8 mouse cellular contexts compared by ENCODE assay signal in the genomic region with DNA sequence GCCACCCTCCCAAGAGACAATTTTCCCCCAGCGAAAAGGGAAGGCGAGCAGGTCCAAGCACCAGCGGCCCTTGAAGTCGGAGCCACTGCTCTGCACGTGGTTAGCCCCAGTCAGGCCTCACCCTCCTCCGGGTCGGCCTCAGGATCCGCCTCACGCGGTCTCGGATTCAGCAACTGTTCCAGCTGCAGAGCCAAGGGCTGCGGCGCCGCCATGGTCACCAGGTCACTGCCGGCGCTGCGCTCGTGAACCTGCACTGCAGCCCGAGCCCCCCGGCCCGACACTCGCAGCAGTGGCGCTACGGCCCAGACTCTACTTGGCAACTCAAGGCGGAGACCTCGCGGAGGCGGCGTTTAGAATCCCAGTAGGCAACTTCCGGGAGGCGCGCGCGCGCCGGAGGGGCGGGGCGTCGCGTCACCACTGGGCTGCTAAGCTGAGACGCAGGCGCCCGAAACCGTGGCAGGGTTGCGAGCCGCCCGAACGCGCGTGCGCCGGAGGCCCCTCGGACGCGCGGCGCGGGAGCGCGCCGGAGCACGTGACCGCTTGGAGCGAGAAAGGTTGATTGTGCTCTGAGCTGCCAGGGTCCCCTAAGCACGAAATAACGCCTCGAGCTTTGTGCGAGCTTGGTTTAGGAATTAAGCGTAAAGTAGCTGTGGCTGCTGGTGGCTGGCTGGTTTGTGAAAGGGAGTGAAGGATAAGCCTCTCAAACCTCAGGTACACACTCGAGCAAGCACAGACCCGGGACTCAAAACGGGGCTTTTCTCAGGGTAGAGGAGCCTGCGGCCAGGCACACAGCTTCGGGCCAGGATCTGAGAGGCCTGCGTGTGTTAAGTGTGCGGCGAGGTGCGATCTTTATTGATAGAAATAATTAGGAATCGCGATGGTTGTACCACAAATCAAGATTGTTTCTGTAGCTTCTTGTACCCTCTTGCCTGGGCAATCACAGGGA. TPM values are rescaled to one million over a fixed set of nuclear protein-coding genes. Genes with fewer than 3 reads are reported as not detected.
DNase-seq lines count a peak whose midpoint lies in the region; ATAC-seq and TF ChIP-seq lines count a peak whose summit lies in the region.

Gene Aatf, minus strand, starts transcription at position 352 of the 946 bp plus-strand sequence.

- peak within 1 kb of the TSS; percentile 89 for H3K9ac ChIP-seq in heart, embryonic 11.5 days (ENCODE audit: low read depth, low read length)
- peak within 1 kb of the TSS; percentile 78 for H3K9ac ChIP-seq in kidney, embryonic 16.5 days (replicated peaks; ENCODE audit: low read length)
- peak within 1 kb of the TSS; percentile 95 for H3K9ac ChIP-seq in liver, adult 2 months (ENCODE audit: low read depth, low read length)

- TF ChIP-seq CTCF in C2C12 (IDR thresholded peaks at IDR 0.05; ENCODE audit: control insufficient read depth, insufficient read depth, insufficient read length), result no peak
- TF ChIP-seq CTCF in brain, embryonic 14.5 days (IDR thresholded peaks at IDR 0.05; ENCODE audit: borderline replicate concordance, extremely low read depth, insufficient read depth, insufficient read length), result no peak
- TF ChIP-seq CTCF in liver, adult 2 months (IDR thresholded peaks at IDR 0.05; ENCODE audit: low read depth, low read length), result no peak

- peaks cover 42% of the 10 kb centered on the region for H3K79me2 ChIP-seq in C2C12 (ENCODE audit: control insufficient read depth, insufficient read depth)
- no peaks in the 10 kb centered on the region for H3K79me2 ChIP-seq in liver, adult 2 months (ENCODE audit: control insufficient read depth, insufficient read depth, low read length)
- H3K79me2 ChIP-seq in myocyte (ENCODE audit: control insufficient read depth, insufficient read depth), result peaks cover 12% of the 10 kb centered on the region

- peaks cover 23% of the 10 kb centered on the region for H3K79me3 ChIP-seq in C2C12 (ENCODE audit: low read depth)

- peak; percentile 99 for DNase-seq in brain, embryonic 14.5 days (ENCODE audit: low read depth)
- peak; percentile 87 for DNase-seq in liver, adult 2 months (ENCODE audit: extremely low read depth, low read depth, low spot score)
- peak; percentile 98 for DNase-seq in splenic B cell, adult 2 months (ENCODE audit: low read depth, low spot score)

- H3K27me3 ChIP-seq in C2C12 (ENCODE audit: control insufficient read depth, insufficient read depth, insufficient read length) (peaks cover 15% of the 10 kb centered on the region), myocyte (ENCODE audit: control insufficient read depth, insufficient read depth, insufficient read length) (peaks cover 13% of the 10 kb centered on the region)
- peaks cover 46% of the 10 kb centered on the region for H3K27me3 ChIP-seq in erythroblast, embryonic 14.5 days (ENCODE audit: control insufficient read depth)
- peaks cover 36% of the 10 kb centered on the region for H3K27me3 ChIP-seq in heart, embryonic 11.5 days (ENCODE audit: control insufficient read depth, insufficient read depth, low read length)
- H3K27me3 ChIP-seq in kidney, embryonic 16.5 days (ENCODE audit: insufficient read depth, low read length), result peaks cover 29% of the 10 kb centered on the region
- H3K27me3 ChIP-seq in liver, adult 2 months (ENCODE audit: control insufficient read depth, insufficient read depth, low read length), result peaks cover 3% of the 10 kb centered on the region; the same call in 1 of the 2 replicates
- 0 out of 2 replicates have a peak, but pooled peaks cover 4% of the 10 kb centered on the region for H3K27me3 ChIP-seq in splenic B cell, adult 2 months (ENCODE audit: control insufficient read depth, insufficient read depth, low read length, poor library complexity, severe bottlenecking)

- H3ac ChIP-seq in C2C12 (ENCODE audit: control insufficient read depth, insufficient read length, low read depth) (peak within 1 kb of the TSS; percentile 98), myocyte (ENCODE audit: control insufficient read depth, insufficient read length) (peak within 1 kb of the TSS; percentile 62)

- ATAC-seq in heart, embryonic 11.5 days (replicated peaks; ENCODE audit: insufficient number of reproducible peaks, low FRiP score, low TSS enrichment), result peak; percentile 97
- peak; percentile 99 for ATAC-seq in kidney, embryonic 16.5 days (ENCODE audit: low FRiP score, low TSS enrichment)

- H3K36me3 ChIP-seq in C2C12 (ENCODE audit: control insufficient read depth, insufficient read depth) (peaks cover 30% of the 10 kb centered on the region), myocyte (ENCODE audit: control insufficient read depth, insufficient read depth) (peaks cover 10% of the 10 kb centered on the region)
- peaks cover 23% of the 10 kb centered on the region for H3K36me3 ChIP-seq in erythroblast, embryonic 14.5 days (ENCODE audit: control insufficient read depth)
- peaks cover 3% of the 10 kb centered on the region for H3K36me3 ChIP-seq in heart, embryonic 11.5 days (ENCODE audit: control insufficient read depth, insufficient read depth, low read length)
- peaks cover 11% of the 10 kb centered on the region for H3K36me3 ChIP-seq in kidney, embryonic 16.5 days (ENCODE audit: insufficient read depth, low read length)
- H3K36me3 ChIP-seq in liver, adult 2 months (ENCODE audit: control insufficient read depth, insufficient read depth, low read length), result peaks cover 18% of the 10 kb centered on the region
- H3K36me3 ChIP-seq in splenic B cell, adult 2 months (ENCODE audit: control insufficient read depth, insufficient read depth, low read length, poor library complexity, severe bottlenecking), result peaks cover 10% of the 10 kb centered on the region

- peak within 1 kb of the TSS; percentile 93 for H3K4me2 ChIP-seq in heart, embryonic 11.5 days
- H3K4me2 ChIP-seq in kidney, embryonic 16.5 days (replicated peaks; ENCODE audit: low read depth, low read length), result peak within 1 kb of the TSS; percentile 94
- H3K4me2 ChIP-seq in myocyte (ENCODE audit: low read depth), result peak within 1 kb of the TSS; percentile 97

- peak within 1 kb of the TSS; percentile 79 for H3K27ac ChIP-seq in heart, embryonic 11.5 days (ENCODE audit: low read depth, low read length)
- peak within 1 kb of the TSS; percentile 95 for H3K27ac ChIP-seq in kidney, embryonic 16.5 days (ENCODE audit: low read length)
- peak within 1 kb of the TSS; percentile 77 for H3K27ac ChIP-seq in liver, adult 2 months (replicated peaks; ENCODE audit: insufficient read depth, low read depth, low read length)

- WGBS in heart, embryonic 11.5 days (ENCODE audit: insufficient replicate concordance), result under 1% methylated on average over 80 of the region's 80 CpGs
- WGBS in kidney, embryonic 16.5 days, result under 1% methylated on average over 80 of the region's 80 CpGs
- under 1% methylated on average over 80 of the region's 80 CpGs for WGBS in liver, adult 2 months

- peak; percentile 67 for TF ChIP-seq POLR2A in brain, embryonic 14.5 days (IDR thresholded peaks at IDR 0.05; ENCODE audit: borderline replicate concordance, extremely low read depth, insufficient read depth, insufficient read length, poor library complexity, severe bottlenecking)
- peak; percentile 31; the same call in 1 of the 2 replicates for TF ChIP-seq POLR2A in liver, adult 2 months (IDR thresholded peaks at IDR 0.05; ENCODE audit: extremely low read depth, insufficient read depth, low read length)
- peak; percentile 91 for TF ChIP-seq POLR2A in myocyte (IDR thresholded peaks at IDR 0.05; ENCODE audit: insufficient read length, low read depth)

- H3K4me3 ChIP-seq in C2C12 (ENCODE audit: insufficient read depth, poor library complexity, severe bottlenecking), result peak within 1 kb of the TSS; percentile 84
- peak within 1 kb of the TSS; percentile 84 for H3K4me3 ChIP-seq in erythroblast, embryonic 14.5 days (replicated peaks)
- peak within 1 kb of the TSS; percentile 86 for H3K4me3 ChIP-seq in heart, embryonic 11.5 days (ENCODE audit: low read depth, low read length)
- peak within 1 kb of the TSS; percentile 72 for H3K4me3 ChIP-seq in kidney, embryonic 16.5 days (ENCODE audit: low read length)
- H3K4me3 ChIP-seq in liver, adult 2 months (ENCODE audit: insufficient read depth, low read depth, low read length), result peak within 1 kb of the TSS; percentile 90
- peak within 1 kb of the TSS; percentile 77 for H3K4me3 ChIP-seq in myocyte

- peaks cover 24% of the 10 kb centered on the region for H3K4me1 ChIP-seq in erythroblast, embryonic 14.5 days (ENCODE audit: control insufficient read depth)
- peaks cover 12% of the 10 kb centered on the region for H3K4me1 ChIP-seq in heart, embryonic 11.5 days (ENCODE audit: control insufficient read depth, insufficient read depth, low read length)
- H3K4me1 ChIP-seq in kidney, embryonic 16.5 days (ENCODE audit: insufficient read depth, low read length), result peaks cover 12% of the 10 kb centered on the region
- H3K4me1 ChIP-seq in liver, adult 2 months (ENCODE audit: control insufficient read depth, insufficient read depth, low read length), result peaks cover 4% of the 10 kb centered on the region

- H3K9me3 ChIP-seq in erythroblast, embryonic 14.5 days (ENCODE audit: control insufficient read depth, low read length), result no peaks in the 10 kb centered on the region; the same call in 1 of the 2 replicates
- no peaks in the 10 kb centered on the region for H3K9me3 ChIP-seq in heart, embryonic 11.5 days (replicated peaks; ENCODE audit: control insufficient read depth, low read length)
- H3K9me3 ChIP-seq in kidney, embryonic 16.5 days (ENCODE audit: low read length), result no peaks in the 10 kb centered on the region

TF ChIP-seq in C2C12, 6 proteins besides CTCF, POLR2A, EP300 and RAD21:
- TF ChIP-seq USF1 (IDR thresholded peaks at IDR 0.05; ENCODE audit: low read depth) (peak; percentile 95), MAX (IDR thresholded peaks at IDR 0.05) (peak; percentile 94), FOSL1 (IDR thresholded peaks at IDR 0.05; ENCODE audit: insufficient read depth, low read length, poor library complexity, severe bottlenecking) (no peak)

TF ChIP-seq in myocyte, 11 proteins besides CTCF, POLR2A, EP300 and RAD21 (continues in another document):
- peak; percentile 73 for TF ChIP-seq MAX (IDR thresholded peaks at IDR 0.05; ENCODE audit: low read depth)
- no peak for TF ChIP-seq E2F4 (IDR thresholded peaks at IDR 0.05; ENCODE audit: insufficient read depth)
- no peak for TF ChIP-seq TCF12 (IDR thresholded peaks at IDR 0.05; ENCODE audit: insufficient read depth, poor library complexity, severe bottlenecking)
- peak; percentile 79 for TF ChIP-seq POLR2AphosphoS2 (IDR thresholded peaks at IDR 0.05; ENCODE audit: insufficient read length, low read depth)
- TF ChIP-seq SRF (IDR thresholded peaks at IDR 0.05; ENCODE audit: control insufficient read depth, insufficient read length, low read depth), result no peak

RNA-seq across cellular contexts. Expression of gene Aatf, which starts in this region (rescaled TPM):
- polyA plus RNA-seq in C2C12 (2012; fragmentation: generic; extraction: Trizol) (38.6 TPM), myocyte (2012; fragmentation: generic; extraction: Trizol) (34.6 TPM)
- polyA plus RNA-seq in brain, embryonic 14.5 days (2012; rRNA removed), result 7.1 and 14.6 TPM in 2 replicates
- 0.75 and 0.77 TPM in 2 replicates for polyA plus RNA-seq in erythroblast, embryonic 14.5 days (2012)
- 28.2 and 34.6 TPM in 2 replicates for polyA plus RNA-seq in heart, embryonic 11.5 days (2014; fragmentation: Nextera tagmentation; extraction: Ambion mirVana)
- 60.0 and 62.3 TPM in 2 replicates for polyA plus RNA-seq in kidney, embryonic 16.5 days (2015; fragmentation: Nextera tagmentation; extraction: Ambion mirVana)
- total RNA-seq in liver, adult 2 months (2014; rRNA removed), result 11.5 and 14.0 TPM in 2 replicates
- polyA plus RNA-seq in liver, adult 2 months (2012; rRNA removed), result 3.1 and 3.9 TPM in 2 replicates

Comparison
In these comparisons a context has a peak if more than half of its experiments do, and no peak if none do; other contexts are left out.
1. Peak in every context shown above with its lines: DNase-seq, ATAC-seq, H3K4me3 ChIP-seq and H3K27ac ChIP-seq.
2. POLR2A ChIP-seq: peak in every context shown above with its lines; median percentile 91 in myocyte; 67 in brain, embryonic 14.5 days; 31 in liver, adult 2 months.